Mouse (Mus musculus): Measurements from ENCODE around the gene Bbip1. TPM values are rescaled to one million over a fixed set of nuclear protein-coding genes. Genes with fewer than 3 reads are reported as not detected.
"Not testable (repeated sequence)": the region's sequence is repeated elsewhere in the genome, so short reads cannot be mapped to it uniquely, and the experiment has no call there.

The Bbip1 gene
- total RNA-seq, 2 experiments from 2014 or later: 79.1 to 154 TPM

DNA sequence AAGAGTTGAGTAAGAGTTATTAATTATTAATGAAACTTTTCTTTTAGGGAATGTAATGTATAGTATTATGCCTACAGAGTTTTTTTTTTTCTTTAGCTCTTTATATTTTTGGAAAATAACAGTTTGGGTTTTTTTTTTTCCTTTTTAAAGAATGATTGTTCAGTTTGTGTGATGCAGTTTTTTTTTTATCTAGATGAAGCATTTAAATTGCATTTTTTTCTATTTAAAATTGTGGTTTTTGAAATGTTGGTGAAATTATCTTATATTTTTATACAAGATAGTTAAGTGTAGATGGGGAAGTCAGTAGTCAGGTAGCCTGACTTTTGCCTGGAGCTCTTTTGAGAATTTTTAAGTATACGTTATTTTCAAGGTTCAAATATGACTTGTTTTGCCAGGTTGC is 17.7 kb downstream of the Bbip1 start:
- no peak for ATAC-seq (ENCODE audit: poor library complexity, severe bottlenecking)

DNA sequence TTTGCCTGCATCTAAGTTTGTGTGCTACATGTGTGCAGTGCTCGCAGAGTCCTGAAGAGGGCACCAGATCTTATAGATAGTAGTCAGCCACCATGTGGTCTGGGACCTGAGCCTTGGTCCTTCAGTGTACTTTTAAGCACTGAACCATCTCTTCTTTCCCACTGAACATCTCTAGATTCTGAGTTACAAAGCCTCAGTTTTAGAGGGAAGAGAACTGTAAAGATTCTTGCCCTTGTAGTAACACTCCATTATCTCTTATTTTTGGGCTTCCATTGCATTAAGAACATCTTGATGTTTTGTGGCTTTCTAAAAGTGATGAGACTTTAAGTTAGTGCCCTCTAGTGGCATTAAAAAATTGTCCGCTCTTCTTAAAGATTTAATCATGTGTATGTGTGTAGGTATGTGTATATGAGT is 19.1 kb downstream of the Bbip1 start:
- ATAC-seq (ENCODE audit: poor library complexity, severe bottlenecking): peak; percentile 84

GRCm38 (mm10) chr19:53921996-53922395 is 22.4 kb downstream of the Bbip1 start:
- not testable (repeated sequence) for ATAC-seq (ENCODE audit: poor library complexity, severe bottlenecking)

GRCm38 (mm10) chr19:53919541-53919940 is 24.9 kb downstream of the Bbip1 start:
- ATAC-seq (ENCODE audit: poor library complexity, severe bottlenecking): no peak

DNA sequence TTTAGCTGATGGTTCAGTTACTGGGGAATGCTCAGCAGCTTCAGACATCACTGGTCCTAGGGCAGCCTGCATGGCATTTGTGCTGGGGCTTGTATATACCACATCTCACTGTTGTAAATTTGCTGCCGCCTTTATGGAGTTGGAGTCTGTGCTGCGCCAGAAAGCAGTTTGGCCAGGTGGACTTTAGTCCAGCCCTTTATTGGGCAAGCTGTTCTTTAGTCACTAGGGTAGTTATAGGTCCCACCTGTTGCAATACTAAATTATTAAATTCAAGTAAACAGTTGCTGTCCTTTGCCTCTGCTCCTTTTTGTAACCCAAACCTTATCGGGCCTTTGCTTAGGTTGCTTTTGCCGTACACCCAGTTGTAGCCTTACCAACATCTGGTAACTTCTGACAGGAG is 29.5 kb downstream of the Bbip1 start:
- no peak for ATAC-seq (ENCODE audit: poor library complexity, severe bottlenecking)

- ATAC-seq (ENCODE audit: poor library complexity, severe bottlenecking): not testable (repeated sequence)
These were observed 37.7 kb downstream of the Bbip1 start for GRCm38 (mm10) chr19:53906703-53907070.

DNA sequence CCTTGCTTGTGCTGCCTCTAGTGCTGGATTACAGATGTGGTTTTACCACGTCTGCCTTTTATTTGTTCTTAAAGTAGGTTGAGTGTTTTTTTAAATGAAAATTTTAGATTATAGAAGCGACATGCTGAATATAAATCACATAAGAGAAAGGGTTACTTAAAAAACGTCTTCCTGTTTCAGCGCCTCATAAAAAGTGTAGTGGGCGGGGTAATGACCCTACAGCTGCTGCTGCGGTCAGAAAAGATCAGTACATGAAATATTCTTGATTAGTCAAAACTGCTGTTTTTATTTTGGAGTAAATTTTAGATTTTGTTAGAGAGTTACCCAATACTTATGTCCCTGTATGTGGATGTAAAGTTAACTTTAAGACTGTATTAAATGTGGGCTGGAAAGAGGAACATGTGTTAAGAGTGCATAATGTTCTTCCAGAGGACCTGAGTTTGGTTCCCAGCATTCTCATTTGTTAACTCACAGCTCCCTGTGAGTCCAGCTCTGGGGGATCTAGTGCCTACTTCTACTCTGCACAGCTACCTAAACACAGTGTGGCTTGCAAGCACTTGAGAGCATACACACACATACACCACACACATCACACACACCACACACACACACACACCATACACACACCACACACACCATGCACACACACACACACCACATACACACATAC is 38.3 kb downstream of the Bbip1 start:
- ATAC-seq (ENCODE audit: poor library complexity, severe bottlenecking): peak; percentile 12

DNA sequence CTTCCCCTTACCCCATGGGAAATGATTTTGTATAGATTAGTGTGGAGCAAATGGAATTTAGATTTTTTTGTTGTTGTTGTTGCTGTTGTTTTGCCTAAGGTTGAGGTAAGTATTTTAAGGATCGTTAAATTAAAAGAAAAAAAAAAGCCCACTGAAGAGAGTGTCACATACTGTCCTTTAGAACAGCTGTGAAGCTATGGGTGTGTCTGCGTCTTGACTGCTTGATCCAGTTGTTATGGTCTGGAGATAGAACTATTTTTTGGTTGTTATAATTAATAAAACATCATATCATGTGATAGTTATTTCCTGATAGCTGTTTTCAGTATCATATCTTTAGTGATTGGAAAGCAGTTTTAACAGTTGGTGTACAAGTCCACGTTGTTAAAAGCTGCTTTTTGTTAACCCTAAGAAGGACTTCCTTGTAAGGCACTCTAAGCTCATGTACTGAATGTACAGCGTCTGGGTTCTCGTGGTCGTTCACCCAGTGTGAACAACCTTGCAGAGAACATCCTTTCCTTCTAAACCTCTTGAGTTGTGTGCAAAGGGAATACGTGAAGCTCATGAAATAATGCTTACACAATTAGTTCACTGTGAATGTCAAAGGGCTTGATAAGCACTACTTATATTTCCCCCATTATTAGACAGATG is 39.5 kb downstream of the Bbip1 start:
- no peak for ATAC-seq (ENCODE audit: poor library complexity, severe bottlenecking)

- ATAC-seq (ENCODE audit: poor library complexity, severe bottlenecking): peak; percentile 9
These were observed 40.7 kb downstream of the Bbip1 start for GRCm38 (mm10) chr19:53903507-53904321.

DNA sequence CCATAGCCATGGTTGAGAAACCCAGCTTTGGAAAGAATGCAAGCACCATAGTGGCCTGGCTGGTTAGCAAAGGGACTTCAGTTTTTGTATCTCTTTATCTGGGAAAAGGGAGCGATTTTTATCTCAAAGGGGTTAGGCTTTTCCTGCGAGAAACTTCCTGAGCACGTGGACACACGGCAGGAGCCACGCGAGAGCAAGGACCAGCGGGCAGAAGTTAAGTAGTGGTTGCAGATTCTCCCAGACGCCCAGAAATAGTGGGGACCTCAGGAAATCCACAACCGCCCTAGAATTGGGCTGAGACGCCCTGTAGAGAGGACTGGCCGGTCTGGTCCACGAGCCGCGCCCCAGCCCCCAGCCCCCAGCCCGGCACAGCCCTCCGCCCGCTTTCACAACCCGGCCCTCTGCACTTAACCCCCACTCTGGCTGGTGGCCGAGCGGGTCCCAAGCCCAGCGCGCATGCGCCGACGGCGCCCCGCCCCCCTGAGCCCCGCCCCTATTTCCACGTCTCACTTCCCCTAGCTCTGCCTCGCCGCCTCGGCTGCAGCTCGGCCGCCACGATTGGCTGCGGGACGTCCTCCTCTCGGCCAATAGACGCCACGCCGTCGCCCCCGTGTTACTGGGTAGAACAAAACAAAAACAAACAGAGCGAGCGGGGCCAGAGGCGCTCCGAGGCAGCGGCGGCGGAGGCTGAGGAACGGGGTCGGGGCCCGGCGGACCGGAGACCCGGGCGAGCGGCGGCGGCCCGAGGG is 41.5 kb downstream of the Bbip1 start:
- ATAC-seq (ENCODE audit: poor library complexity, severe bottlenecking): peak; percentile 86

DNA sequence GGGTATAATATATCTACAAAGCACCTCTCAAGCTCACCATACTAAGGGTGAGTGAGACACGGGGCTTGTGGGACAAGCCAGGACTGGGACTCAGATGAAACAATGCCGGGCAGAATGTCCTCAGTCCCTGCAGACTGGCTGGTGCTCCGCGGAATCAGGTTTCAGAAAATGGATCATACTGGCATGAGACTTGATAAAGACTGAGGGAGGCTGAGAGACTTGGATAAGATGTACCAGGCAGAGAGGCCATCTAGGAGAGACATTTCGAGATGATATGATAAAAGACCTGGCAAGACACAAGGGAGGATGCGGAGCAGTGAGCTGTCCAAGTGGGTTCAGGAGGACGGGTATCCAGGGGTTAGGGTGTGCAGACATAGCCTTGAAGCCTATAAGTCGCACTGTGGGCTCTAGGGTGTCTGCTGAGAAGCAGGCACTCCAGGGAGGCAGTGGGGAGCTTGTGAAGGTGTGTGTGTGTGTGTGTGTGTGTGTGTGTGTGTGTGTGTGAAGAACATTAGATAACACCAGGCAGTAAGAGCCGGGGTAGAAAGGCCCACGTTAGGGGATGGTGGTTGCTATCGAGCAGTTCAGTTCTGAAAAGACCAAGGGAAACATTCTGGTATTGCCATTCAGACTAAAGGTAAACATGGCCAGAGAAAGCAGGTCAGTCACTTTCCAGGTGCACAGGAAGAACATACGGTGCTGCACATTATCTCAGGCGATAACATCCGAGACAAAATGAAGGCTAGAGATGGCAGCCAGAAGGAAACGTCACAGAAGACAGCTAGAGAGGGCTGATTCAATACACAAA is 42.3 kb downstream of the Bbip1 start:
- 0 out of 2 replicates have a peak, but pooled peaks have one; percentile 2 for ATAC-seq (ENCODE audit: poor library complexity, severe bottlenecking)

- 0 out of 2 replicates have a peak, but pooled peaks have one; percentile 16 for ATAC-seq (ENCODE audit: poor library complexity, severe bottlenecking)
These were observed 44.4 kb downstream of the Bbip1 start for GRCm38 (mm10) chr19:53899941-53900610.

DNA sequence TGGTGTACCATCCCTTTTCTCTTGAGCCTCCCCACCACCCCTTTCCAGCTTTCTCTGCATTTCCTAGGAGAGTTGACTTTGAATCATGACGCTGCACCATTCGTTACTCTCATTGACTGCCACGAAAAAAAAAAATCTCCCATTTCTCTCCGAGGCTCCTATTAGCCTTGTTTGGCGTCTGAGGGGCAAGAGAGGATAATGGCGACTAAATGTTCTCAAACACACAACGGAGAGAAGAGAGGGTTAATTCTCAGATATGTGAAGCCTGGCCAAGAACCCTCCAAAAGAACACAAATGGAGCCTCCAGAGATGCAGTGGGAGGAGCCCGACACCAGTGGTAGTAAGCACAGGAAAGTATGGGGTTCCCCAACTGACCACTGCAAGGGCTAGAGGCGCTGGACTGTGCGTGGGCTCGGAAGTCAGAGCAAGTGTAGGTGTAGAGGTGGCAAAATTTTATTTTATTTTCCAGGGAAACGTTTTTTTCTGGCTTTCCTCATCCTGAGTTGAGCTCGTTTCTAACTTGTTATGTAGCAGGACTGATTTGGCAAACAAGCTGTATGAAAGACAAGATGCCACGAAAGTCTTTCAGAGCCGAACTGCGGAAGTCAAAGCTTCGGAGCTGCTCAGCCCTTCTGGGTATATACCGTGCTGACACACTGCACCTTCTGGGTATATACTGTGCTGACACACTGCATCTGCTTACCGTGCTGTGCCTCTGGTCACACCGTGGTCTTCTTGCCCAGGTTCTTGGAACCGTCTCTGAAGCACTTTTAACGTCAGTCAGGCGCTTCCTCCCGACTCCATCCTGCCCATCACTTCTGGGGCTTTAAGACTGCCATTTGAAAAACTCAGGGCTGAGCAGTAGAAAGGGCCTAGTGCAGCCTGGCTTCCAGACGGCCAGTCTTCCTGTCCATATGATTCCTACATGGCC is 45.2 kb downstream of the Bbip1 start:
- no peak for ATAC-seq (ENCODE audit: poor library complexity, severe bottlenecking)

- ATAC-seq (ENCODE audit: poor library complexity, severe bottlenecking): no peak
These were observed 45.9 kb downstream of the Bbip1 start for GRCm38 (mm10) chr19:53898498-53898897.

DNA sequence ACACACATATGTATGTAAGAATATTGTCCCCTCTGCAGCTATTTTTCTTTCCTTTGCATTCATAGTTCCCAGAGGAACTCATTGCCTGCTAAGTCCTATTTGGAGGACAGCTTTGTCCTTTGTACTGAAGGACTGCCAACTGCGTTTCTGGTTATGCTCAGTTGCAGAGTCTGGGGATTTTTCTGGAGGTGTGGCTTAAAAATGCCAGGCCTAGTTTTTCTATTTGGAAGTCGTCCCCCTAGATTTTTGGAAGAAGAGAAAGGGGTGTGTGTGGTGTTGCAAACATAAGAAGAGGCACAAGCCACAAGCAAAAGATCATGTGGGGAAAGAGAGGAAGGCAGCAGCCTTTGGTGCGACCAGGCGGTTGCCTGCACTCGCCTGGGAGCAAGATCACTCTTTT is 46.4 kb downstream of the Bbip1 start:
- no peak for ATAC-seq (ENCODE audit: poor library complexity, severe bottlenecking)

GRCm38 (mm10) chr19:53894538-53895121 is 49.8 kb downstream of the Bbip1 start:
- ATAC-seq (ENCODE audit: poor library complexity, severe bottlenecking): peak; percentile 14; the same call in 1 of the 2 replicates

DNA sequence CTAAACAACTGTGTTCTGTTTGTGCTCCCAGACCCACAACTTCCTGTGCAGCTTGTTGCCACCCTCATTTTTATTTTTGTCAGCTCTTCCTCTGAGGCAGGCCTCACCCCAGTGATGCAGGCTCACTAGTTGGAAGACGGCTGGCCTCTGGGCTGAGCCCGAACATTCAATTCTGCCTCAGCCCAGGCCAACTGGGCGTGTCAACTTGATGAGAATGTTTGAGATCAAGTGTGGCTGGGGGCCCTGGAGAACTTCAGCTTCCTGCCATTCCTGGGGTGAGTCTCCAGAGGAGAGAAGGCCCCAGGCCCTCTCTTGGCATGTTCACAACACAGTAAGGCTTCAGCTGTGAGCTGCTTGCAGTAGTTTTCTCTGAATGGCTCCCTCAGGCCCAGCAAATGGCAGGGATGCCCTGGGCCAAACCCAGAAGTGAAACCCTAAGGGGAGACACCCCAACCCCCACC is 50.7 kb downstream of the Bbip1 start:
- ATAC-seq (ENCODE audit: poor library complexity, severe bottlenecking): peak; percentile 37

DNA sequence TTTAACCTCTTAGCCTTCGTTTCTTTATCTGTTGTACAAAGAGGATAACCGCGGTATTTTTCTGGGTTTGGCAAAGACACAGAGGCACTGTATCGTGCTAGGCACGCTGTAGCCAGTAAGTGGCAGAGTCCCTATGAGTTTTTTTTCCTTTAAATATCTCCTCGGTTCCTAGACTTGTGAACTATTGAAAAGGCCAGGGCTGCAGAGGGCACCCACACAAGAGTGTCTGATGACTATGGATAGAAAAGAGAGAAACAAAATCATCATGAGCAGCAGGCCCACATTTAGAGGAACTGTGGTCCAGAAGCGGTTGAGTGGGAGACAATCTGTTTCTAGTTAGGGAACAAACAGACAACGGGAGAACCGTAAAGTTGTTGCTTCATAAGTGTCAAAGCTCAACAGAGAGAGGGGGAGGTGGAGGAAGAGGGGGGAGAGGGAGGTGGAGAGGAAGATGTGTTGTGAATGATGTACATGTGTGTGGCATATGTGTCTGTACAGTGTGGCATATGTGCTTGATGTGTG is 51.5 kb downstream of the Bbip1 start:
- ATAC-seq (ENCODE audit: poor library complexity, severe bottlenecking): peak; percentile 37
